Comparison of ENCODE assay signal across 9 mouse cellular contexts in the genomic region with DNA sequence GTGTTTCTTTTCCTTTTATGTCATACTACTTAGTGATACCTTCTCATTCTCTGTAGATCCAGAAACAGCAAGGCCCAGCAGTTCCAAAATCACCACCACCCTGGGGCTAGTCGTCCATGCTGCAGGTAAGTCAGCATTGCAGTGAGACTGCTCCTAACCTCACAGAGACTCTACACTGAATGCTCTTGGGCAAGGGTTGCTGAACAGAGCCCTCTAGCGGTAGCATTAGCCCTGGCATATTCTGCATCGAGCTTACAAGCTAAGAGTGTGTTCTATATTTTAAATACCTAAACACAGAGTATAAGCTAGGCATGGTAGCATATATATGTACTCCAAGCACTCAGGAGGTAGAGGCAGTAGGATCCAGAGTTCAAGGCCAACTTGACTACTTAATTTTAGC. TPM values are rescaled to one million over a fixed set of nuclear protein-coding genes. Genes with fewer than 3 reads are reported as not detected.
A peak's percentile ranks its signal among the peaks of the same experiment; 100 is the strongest.
DNase-seq lines count a peak whose midpoint lies in the region; ATAC-seq and TF ChIP-seq lines count a peak whose summit lies in the region.
"Had no signal": no experiment of that assay in that cellular context is flagged by ENCODE, and none has a peak within 500 bp of the region (broad histone marks: within the 10 kb centered on the region; RNA-seq: fewer than 3 reads in every experiment).

No protein-coding gene starts in this region.

- H3K36me3 ChIP-seq in kidney, embryonic 15.5 days, result peaks cover 56% of the 10 kb centered on the region
- peaks cover 28% of the 10 kb centered on the region for H3K36me3 ChIP-seq in hindbrain, embryonic 15.5 days
- H3K36me3 ChIP-seq in midbrain, postnatal 0 days (ENCODE audit: insufficient read depth, low read length), result peaks cover 23% of the 10 kb centered on the region; the same call in 1 of the 2 replicates

- no peak for ATAC-seq in kidney, embryonic 15.5 days (replicated peaks; ENCODE audit: low FRiP score)
- ATAC-seq in hindbrain, embryonic 15.5 days (ENCODE audit: low FRiP score, low read depth), result peak; percentile 65; the same call in 1 of the 2 replicates
- no peak for ATAC-seq in midbrain, postnatal 0 days (ENCODE audit: low FRiP score)

- no peaks in the 10 kb centered on the region for H3K9me3 ChIP-seq in kidney, embryonic 15.5 days (replicated peaks)
- H3K9me3 ChIP-seq in hindbrain, embryonic 15.5 days, result no peaks in the 10 kb centered on the region
- H3K9me3 ChIP-seq in midbrain, postnatal 0 days (ENCODE audit: low read length), result no peaks in the 10 kb centered on the region

- H3K27me3 ChIP-seq in kidney, embryonic 15.5 days, result no peaks in the 10 kb centered on the region
- no peaks in the 10 kb centered on the region for H3K27me3 ChIP-seq in hindbrain, embryonic 15.5 days
- no peaks in the 10 kb centered on the region for H3K27me3 ChIP-seq in midbrain, postnatal 0 days (ENCODE audit: insufficient read depth, low read length)

- TF ChIP-seq CTCF in midbrain, postnatal 0 days (IDR thresholded peaks at IDR 0.05), result peak; percentile 82

- no peak overlapping the region for H3K4me3 ChIP-seq in kidney, embryonic 15.5 days (replicated peaks)
- H3K4me3 ChIP-seq in hindbrain, embryonic 15.5 days, result no peak overlapping the region
- no peak overlapping the region for H3K4me3 ChIP-seq in midbrain, postnatal 0 days (ENCODE audit: low read depth, low read length)

- H3K4me1 ChIP-seq in kidney, embryonic 15.5 days, result no peaks in the 10 kb centered on the region
- no peaks in the 10 kb centered on the region for H3K4me1 ChIP-seq in hindbrain, embryonic 15.5 days (replicated peaks)
- no peaks in the 10 kb centered on the region for H3K4me1 ChIP-seq in midbrain, postnatal 0 days (ENCODE audit: insufficient read depth, low read length)

- peak; percentile 59 for DNase-seq in kidney, adult 18-20 months
- peak; percentile 79 for DNase-seq in NIH3T3 (ENCODE audit: low read depth)
- DNase-seq in cerebellum, postnatal 14 days, result peak; percentile 78
- peak; percentile 45 to 55 for DNase-seq in left cerebral cortex, postnatal 36 days (ENCODE audit: low spot score in 2 of 2)
- peak; percentile 70 for DNase-seq in midbrain, postnatal 0 days (ENCODE audit: low spot score)
- DNase-seq in Muller cell, postnatal 12 days (ENCODE audit: inconsistent ontology term), result no peak

- H3K27ac ChIP-seq in kidney, embryonic 15.5 days, result no peak overlapping the region
- no peak overlapping the region for H3K27ac ChIP-seq in hindbrain, embryonic 15.5 days (replicated peaks)
- no peak overlapping the region for H3K27ac ChIP-seq in midbrain, postnatal 0 days (ENCODE audit: low read depth, low read length)

- no peak overlapping the region for H3K4me2 ChIP-seq in kidney, embryonic 15.5 days
- H3K4me2 ChIP-seq in hindbrain, embryonic 15.5 days, result no peak overlapping the region
- no peak overlapping the region for H3K4me2 ChIP-seq in midbrain, postnatal 0 days (ENCODE audit: low read depth, low read length, poor library complexity, severe bottlenecking)

- WGBS in kidney, embryonic 15.5 days, result 20% methylated on average over 3 of the region's 3 CpGs
- 20% methylated on average over 3 of the region's 3 CpGs for WGBS in hindbrain, embryonic 15.5 days
- WGBS in midbrain, postnatal 0 days, result 17% methylated on average over 3 of the region's 3 CpGs

- no peak overlapping the region for H3K9ac ChIP-seq in kidney, embryonic 15.5 days
- no peak overlapping the region for H3K9ac ChIP-seq in hindbrain, embryonic 15.5 days
- H3K9ac ChIP-seq in midbrain, postnatal 0 days (replicated peaks; ENCODE audit: low read length, poor library complexity, severe bottlenecking), result no peak overlapping the region

- intact Hi-C loops in left cerebral cortex, postnatal 36 days (cut with DNase I), result loop anchor here (10.0 kb wide), 1 partner anchor 178 kb away; no protein-coding TSS in a partner anchor

RNA-seq across cellular contexts. Expression of a gene that starts 19.2 kb away (rescaled TPM):
- 1.8 and 2.0 TPM in 2 replicates for polyA plus RNA-seq in kidney, embryonic 15.5 days (2015; fragmentation: Nextera tagmentation; extraction: Ambion mirVana)
- 6.4 and 6.5 TPM in 2 replicates for polyA plus RNA-seq in hindbrain, embryonic 15.5 days (2015; fragmentation: Nextera tagmentation; extraction: Ambion mirVana)
- 1 to 10 TPM; 2.1 to 2.8 TPM for total RNA-seq in left cerebral cortex, postnatal 36 days (2021)
- total RNA-seq in midbrain, postnatal 0 days (2014; rRNA removed), result 4.9 and 6.6 TPM in 2 replicates
- 2.9 and 3.3 TPM in 2 replicates for polyA plus RNA-seq in midbrain, postnatal 0 days (2015; fragmentation: Nextera tagmentation; extraction: Ambion mirVana)
- total RNA-seq: gastrocnemius, postnatal 36 days had no signal

RNA-seq across cellular contexts. Expression of a gene that starts 29.0 kb away (rescaled TPM):
- 312 and 331 TPM in 2 replicates for polyA plus RNA-seq in kidney, embryonic 15.5 days (2015; fragmentation: Nextera tagmentation; extraction: Ambion mirVana)
- polyA plus RNA-seq in hindbrain, embryonic 15.5 days (2015; fragmentation: Nextera tagmentation; extraction: Ambion mirVana), result 270 and 289 TPM in 2 replicates
- 10 to 100 TPM; 35.8 to 37.8 TPM for total RNA-seq in left cerebral cortex, postnatal 36 days (2021)
- 69.5 and 83.4 TPM in 2 replicates for total RNA-seq in midbrain, postnatal 0 days (2014; rRNA removed)
- polyA plus RNA-seq in midbrain, postnatal 0 days (2015; fragmentation: Nextera tagmentation; extraction: Ambion mirVana), result 281 and 289 TPM in 2 replicates

RNA-seq across cellular contexts. Expression of a gene that starts 29.5 kb away (rescaled TPM):
- polyA plus RNA-seq in kidney, embryonic 15.5 days (2015; fragmentation: Nextera tagmentation; extraction: Ambion mirVana), result 28.7 and 29.0 TPM in 2 replicates
- 25.0 and 25.7 TPM in 2 replicates for polyA plus RNA-seq in hindbrain, embryonic 15.5 days (2015; fragmentation: Nextera tagmentation; extraction: Ambion mirVana)
- 10 to 100 TPM; 36.7 to 37.6 TPM for total RNA-seq in left cerebral cortex, postnatal 36 days (2021)
- total RNA-seq in midbrain, postnatal 0 days (2014; rRNA removed), result 17.6 and 23.9 TPM in 2 replicates
- polyA plus RNA-seq in midbrain, postnatal 0 days (2015; fragmentation: Nextera tagmentation; extraction: Ambion mirVana), result 19.3 and 19.7 TPM in 2 replicates
